Comparison of ENCODE assay signal across 8 mouse cellular contexts in the genomic region with DNA sequence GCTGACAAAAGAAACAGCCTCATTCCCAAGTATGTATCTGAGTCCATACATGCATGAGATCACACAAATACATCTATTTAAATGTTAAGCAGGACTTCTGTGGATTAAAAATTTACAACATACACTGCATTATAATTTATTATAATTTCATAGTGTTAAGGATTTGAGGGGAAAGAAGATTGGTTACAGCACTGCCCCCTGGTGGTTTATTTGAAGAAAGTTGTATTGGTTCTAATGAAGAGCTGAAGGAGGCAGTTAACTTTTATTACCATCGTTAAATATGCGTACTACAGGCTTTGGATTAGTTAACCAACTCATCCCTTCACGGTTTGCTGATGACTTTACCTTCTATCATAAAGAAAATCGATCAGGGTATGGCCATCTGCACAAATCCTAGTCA. TPM values are rescaled to one million over a fixed set of nuclear protein-coding genes. Genes with fewer than 3 reads are reported as not detected.
DNase-seq lines count a peak whose midpoint lies in the region; ATAC-seq and TF ChIP-seq lines count a peak whose summit lies in the region.

No protein-coding gene starts in this region.

- H3K36me3 ChIP-seq in hindbrain, postnatal 0 days (ENCODE audit: insufficient read depth, low read length): no peaks in the 10 kb centered on the region
- no peaks in the 10 kb centered on the region for H3K36me3 ChIP-seq in hindbrain, embryonic 12.5 days

- no peaks in the 10 kb centered on the region for H3K9me3 ChIP-seq in hindbrain, postnatal 0 days (ENCODE audit: low read length)
- no peaks in the 10 kb centered on the region for H3K9me3 ChIP-seq in hindbrain, embryonic 12.5 days (replicated peaks)

- H3K27ac ChIP-seq in hindbrain, postnatal 0 days: no peak overlapping the region
- no peak overlapping the region for H3K27ac ChIP-seq in hindbrain, embryonic 12.5 days

- H3K9ac ChIP-seq in hindbrain, postnatal 0 days (replicated peaks; ENCODE audit: low read length): no peak overlapping the region
- no peak overlapping the region for H3K9ac ChIP-seq in hindbrain, embryonic 12.5 days

- no peaks in the 10 kb centered on the region for H3K27me3 ChIP-seq in hindbrain, postnatal 0 days (ENCODE audit: insufficient read depth, low read length)
- no peaks in the 10 kb centered on the region for H3K27me3 ChIP-seq in hindbrain, embryonic 12.5 days

- ATAC-seq in hindbrain, postnatal 0 days: no peak
- no peak for ATAC-seq in hindbrain, embryonic 12.5 days (ENCODE audit: low FRiP score)
- no peak for ATAC-seq in megakaryocyte-erythroid progenitor cell, adult 5-6 weeks (replicated peaks; ENCODE audit: low FRiP score, low TSS enrichment, poor library complexity, severe bottlenecking)

- H3K4me3 ChIP-seq in hindbrain, postnatal 0 days (ENCODE audit: low read length): no peak overlapping the region
- no peak overlapping the region for H3K4me3 ChIP-seq in hindbrain, embryonic 12.5 days

- 0 out of 2 replicates have a peak, but pooled peaks cover 5% of the 10 kb centered on the region for H3K4me1 ChIP-seq in hindbrain, postnatal 0 days (ENCODE audit: insufficient read depth, low read length)
- H3K4me1 ChIP-seq in hindbrain, embryonic 12.5 days: peaks cover 10% of the 10 kb centered on the region

- peak; percentile 68 for TF ChIP-seq CTCF in hindbrain, postnatal 0 days (IDR thresholded peaks at IDR 0.05; ENCODE audit: low read depth)

- WGBS in hindbrain, postnatal 0 days: 14% methylated on average over 4 of the region's 4 CpGs
- WGBS in hindbrain, embryonic 12.5 days: 14% methylated on average over 4 of the region's 4 CpGs

- peak; percentile 63 for DNase-seq in hindbrain, postnatal 0 days (ENCODE audit: low spot score)
- DNase-seq in 416B (ENCODE audit: low read depth): peak; percentile 76
- peak; percentile 45 to 53 for DNase-seq in B cell, adult 2 months
- DNase-seq in embryo, embryonic 11 days: peak; percentile 44
- DNase-seq in adrenal gland, postnatal 10 days: no peak
- DNase-seq in kidney, postnatal 10 days: no peak

- H3K4me2 ChIP-seq in hindbrain, postnatal 0 days (ENCODE audit: low read depth, low read length): no peak overlapping the region
- H3K4me2 ChIP-seq in hindbrain, embryonic 12.5 days (replicated peaks): no peak overlapping the region

RNA-seq across cellular contexts. Expression of a gene that starts 3.9 kb away (rescaled TPM):
- total RNA-seq in hindbrain, postnatal 0 days (2014; rRNA removed): 26.7 and 27.9 TPM in 2 replicates
- polyA plus RNA-seq in hindbrain, postnatal 0 days (2015; fragmentation: Nextera tagmentation; extraction: Ambion mirVana): 9.5 and 12.5 TPM in 2 replicates
- polyA plus RNA-seq in hindbrain, embryonic 12.5 days (2016; fragmentation: Nextera tagmentation; extraction: Ambion mirVana): 16.1 and 16.4 TPM in 2 replicates
- total RNA-seq in adrenal gland, postnatal 10 days (2021): 10 to 100 TPM; 18.1 to 20.9 TPM
- 5.2 TPM in 2 replicates for total RNA-seq in megakaryocyte-erythroid progenitor cell, adult 5-6 weeks (2014; fragmentation: Nextera tagmentation)
- 3.1 and 5.3 TPM in 2 replicates for total RNA-seq in megakaryocyte-erythroid progenitor cell, adult 5-6 weeks (2017)

Comparison
In these comparisons a context has a peak if more than half of its experiments do, and no peak if none do; other contexts are left out.
1. DNase-seq: peak in hindbrain, postnatal 0 days (single experiment), 416B (single experiment), B cell, adult 2 months (2 of 2) and embryo, embryonic 11 days (single experiment); none in adrenal gland, postnatal 10 days (single experiment) and kidney, postnatal 10 days (single experiment).